Mouse (Mus musculus): ENCODE data around the gene Stx4a. TPM values are rescaled to one million over a fixed set of nuclear protein-coding genes. Genes with fewer than 3 reads are reported as not detected.

Stx4a gene
- total and polyA plus RNA-seq, 2 experiments from 2014 or later = 7.1 to 20.7 TPM

DNA sequence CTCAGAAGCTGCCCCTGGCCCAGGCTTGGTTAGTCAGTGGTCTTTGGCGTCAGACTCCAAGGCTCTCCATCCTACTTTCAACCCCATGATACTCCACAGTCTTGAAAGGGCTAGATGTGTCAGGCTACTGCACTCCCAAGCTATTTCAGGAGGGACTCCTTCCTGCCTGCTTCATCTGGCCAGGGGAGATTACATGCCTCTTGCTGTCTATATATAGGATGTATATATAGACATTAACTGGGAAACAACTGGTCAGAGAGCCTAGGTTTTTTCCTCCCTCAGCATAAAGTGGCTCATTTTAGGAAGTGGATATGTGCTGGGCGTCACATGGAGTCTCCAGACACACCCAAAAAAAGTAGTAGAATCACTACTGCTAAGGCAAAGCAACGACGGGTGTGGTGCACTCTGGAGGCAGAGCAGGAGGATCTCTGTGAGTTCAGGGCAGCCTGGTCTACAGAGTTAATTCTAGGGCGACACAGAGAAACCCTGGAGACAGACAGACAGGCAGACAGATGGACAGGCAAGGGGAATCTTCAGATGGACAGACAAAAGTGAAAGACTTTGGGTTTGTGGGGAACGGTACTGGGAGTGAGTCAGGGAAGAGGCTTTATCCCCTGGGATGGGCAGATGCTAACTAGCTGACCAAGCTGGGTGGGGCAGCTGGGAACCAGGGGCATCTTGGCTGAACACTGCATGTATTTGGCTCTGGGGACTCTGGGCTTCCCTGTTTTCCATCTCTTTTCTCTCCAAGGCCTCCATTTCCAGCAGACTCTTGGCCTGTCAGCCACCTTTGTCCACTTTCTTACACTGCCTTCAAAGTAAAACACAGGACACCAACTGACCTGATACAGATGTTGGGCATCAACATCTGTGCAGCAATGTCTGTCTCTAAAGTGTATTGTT, 26.1 kb downstream of the Stx4a start:
- no peak for ATAC-seq (ENCODE audit: low FRiP score)
- Histone ChIP-seq H3K27ac (ENCODE audit: low read depth, low read length) (no peak overlapping the region), H3K36me3 (ENCODE audit: insufficient read depth, low read length) (peaks cover 13% of the 10 kb centered on the region), H3K9ac (replicated peaks; ENCODE audit: low read length, poor library complexity, severe bottlenecking) (no peak overlapping the region), H3K4me1 (ENCODE audit: insufficient read depth, low read length) (no peaks in the 10 kb centered on the region), H3K9me3 (ENCODE audit: low read length) (no peaks in the 10 kb centered on the region), H3K4me2 (ENCODE audit: low read depth, low read length, poor library complexity, severe bottlenecking) (no peak overlapping the region), H3K4me3 (ENCODE audit: low read depth, low read length) (no peak overlapping the region), H3K27me3 (ENCODE audit: insufficient read depth, low read length) (no peaks in the 10 kb centered on the region)
- DNase-seq (ENCODE audit: low spot score) = no peak
- 69% methylated on average over 6 of the region's 6 CpGs for WGBS
- no peak for TF ChIP-seq CTCF (IDR thresholded peaks at IDR 0.05)

GRCm38 (mm10) chr7:127850906-127851305, 26.8 kb downstream of the Stx4a start:
- DNase-seq (ENCODE audit: low spot score) = no peak
- no peak overlapping the region for H3K4me3 ChIP-seq (ENCODE audit: low read depth, low read length)
- H3K4me1 ChIP-seq (ENCODE audit: insufficient read depth, low read length) = no peaks in the 10 kb centered on the region
- no peak overlapping the region for H3K9ac ChIP-seq (replicated peaks; ENCODE audit: low read length, poor library complexity, severe bottlenecking)
- no peak for ATAC-seq (ENCODE audit: low FRiP score)
- no peak overlapping the region for H3K27ac ChIP-seq (ENCODE audit: low read depth, low read length)
- WGBS = 72% methylated on average over 5 of the region's 5 CpGs
- peaks cover 13% of the 10 kb centered on the region for H3K36me3 ChIP-seq (ENCODE audit: insufficient read depth, low read length)
- no peak for TF ChIP-seq CTCF (IDR thresholded peaks at IDR 0.05)
- H3K4me2 ChIP-seq (ENCODE audit: low read depth, low read length, poor library complexity, severe bottlenecking) = no peak overlapping the region
- H3K27me3 ChIP-seq (ENCODE audit: insufficient read depth, low read length) = no peaks in the 10 kb centered on the region
- no peaks in the 10 kb centered on the region for H3K9me3 ChIP-seq (ENCODE audit: low read length)

DNA sequence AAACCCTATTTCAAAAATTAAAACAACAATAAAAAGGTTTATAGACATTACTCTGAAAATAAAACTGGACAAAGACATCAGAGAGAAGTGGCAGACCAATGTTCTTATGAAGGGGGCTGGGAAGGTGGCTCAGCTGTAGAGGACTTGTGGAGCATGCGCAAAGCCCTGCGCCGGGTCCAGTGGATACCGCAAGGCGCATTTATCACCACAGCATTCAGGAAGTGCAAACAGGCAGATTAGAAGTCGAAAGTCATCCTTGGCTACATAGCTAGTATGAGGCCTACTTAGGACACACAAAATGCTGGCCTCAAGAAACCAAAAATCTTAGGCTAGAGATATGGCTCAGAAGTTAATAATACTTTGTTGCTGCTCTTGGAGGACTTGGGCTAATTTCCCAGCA, 34.2 kb downstream of the Stx4a start:
- H3K9ac ChIP-seq (replicated peaks; ENCODE audit: low read length, poor library complexity, severe bottlenecking) = no peak overlapping the region
- WGBS = 93% methylated on average over 6 of the region's 6 CpGs
- H3K27me3 ChIP-seq (ENCODE audit: insufficient read depth, low read length) = no peaks in the 10 kb centered on the region
- no peak overlapping the region for H3K27ac ChIP-seq (ENCODE audit: low read depth, low read length)
- H3K9me3 ChIP-seq (ENCODE audit: low read length) = no peaks in the 10 kb centered on the region
- no peak for DNase-seq (ENCODE audit: low spot score)
- H3K4me3 ChIP-seq (ENCODE audit: low read depth, low read length) = no peak overlapping the region
- TF ChIP-seq CTCF (IDR thresholded peaks at IDR 0.05) = no peak
- no peak overlapping the region for H3K4me2 ChIP-seq (ENCODE audit: low read depth, low read length, poor library complexity, severe bottlenecking)
- H3K36me3 ChIP-seq (ENCODE audit: insufficient read depth, low read length) = no peaks in the 10 kb centered on the region
- H3K4me1 ChIP-seq (ENCODE audit: insufficient read depth, low read length) = no peaks in the 10 kb centered on the region
- ATAC-seq (ENCODE audit: low FRiP score) = no peak

DNA sequence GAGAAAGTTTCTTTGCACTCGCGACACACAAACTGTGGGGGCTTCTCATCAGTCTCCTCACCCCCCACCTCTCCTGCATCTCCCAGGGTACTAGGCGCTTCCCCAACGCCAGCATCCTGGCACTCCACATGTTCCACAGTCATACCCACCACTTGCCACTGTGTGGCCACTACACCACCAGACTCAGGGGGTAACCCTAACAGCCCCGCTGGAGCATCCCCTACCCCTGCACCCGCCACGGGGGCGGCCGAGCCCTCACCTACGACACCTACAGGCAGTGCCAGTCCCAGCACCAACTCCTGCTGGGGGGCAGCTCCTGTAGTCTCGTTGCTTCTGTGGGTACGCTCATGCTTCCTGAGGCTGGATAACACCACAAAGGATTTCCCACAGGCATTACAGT, 42.3 kb downstream of the Stx4a start:
- H3K9ac ChIP-seq (replicated peaks; ENCODE audit: low read length, poor library complexity, severe bottlenecking) = no peak overlapping the region
- no peak overlapping the region for H3K27ac ChIP-seq (ENCODE audit: low read depth, low read length)
- WGBS = 95% methylated on average over 11 of the region's 12 CpGs
- no peaks in the 10 kb centered on the region for H3K27me3 ChIP-seq (ENCODE audit: insufficient read depth, low read length)
- no peaks in the 10 kb centered on the region for H3K9me3 ChIP-seq (ENCODE audit: low read length)
- H3K4me3 ChIP-seq (ENCODE audit: low read depth, low read length) = no peak overlapping the region
- no peak overlapping the region for H3K4me2 ChIP-seq (ENCODE audit: low read depth, low read length, poor library complexity, severe bottlenecking)
- ATAC-seq (ENCODE audit: low FRiP score) (no peak), DNase-seq (ENCODE audit: low spot score) (no peak)
- no peak for TF ChIP-seq CTCF (IDR thresholded peaks at IDR 0.05)
- H3K36me3 ChIP-seq (ENCODE audit: insufficient read depth, low read length) = peaks cover 36% of the 10 kb centered on the region
- H3K4me1 ChIP-seq (ENCODE audit: insufficient read depth, low read length) = no peaks in the 10 kb centered on the region

DNA sequence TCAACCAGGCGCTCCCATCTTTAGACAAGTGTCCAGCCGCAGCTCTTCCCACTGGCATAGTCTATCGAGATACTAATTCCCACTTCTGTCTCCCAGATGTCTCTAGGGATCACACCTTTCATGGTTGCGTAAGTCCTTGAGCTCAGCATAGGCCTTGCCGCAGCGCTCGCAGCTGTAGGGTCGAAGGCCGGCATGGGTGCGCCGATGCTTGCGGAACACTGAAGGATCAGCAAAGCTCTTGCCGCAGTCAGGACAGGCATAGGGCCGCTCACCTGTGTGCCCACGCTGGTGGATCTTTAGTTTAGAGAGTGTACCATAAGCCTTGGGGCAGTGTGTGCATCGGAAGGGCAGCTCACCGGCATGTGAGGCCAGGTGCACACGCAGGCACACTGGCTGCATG, 43.5 kb downstream of the Stx4a start:
- Histone ChIP-seq H3K27ac (ENCODE audit: low read depth, low read length) (no peak overlapping the region), H3K9ac (replicated peaks; ENCODE audit: low read length, poor library complexity, severe bottlenecking) (no peak overlapping the region), H3K4me3 (ENCODE audit: low read depth, low read length) (no peak overlapping the region), H3K36me3 (ENCODE audit: insufficient read depth, low read length) (peaks cover 36% of the 10 kb centered on the region), H3K27me3 (ENCODE audit: insufficient read depth, low read length) (no peaks in the 10 kb centered on the region), H3K4me1 (ENCODE audit: insufficient read depth, low read length) (no peaks in the 10 kb centered on the region), H3K9me3 (ENCODE audit: low read length) (no peaks in the 10 kb centered on the region), H3K4me2 (ENCODE audit: low read depth, low read length, poor library complexity, severe bottlenecking) (no peak overlapping the region)
- ATAC-seq (ENCODE audit: low FRiP score) (no peak), DNase-seq (ENCODE audit: low spot score) (no peak)
- no peak for TF ChIP-seq CTCF (IDR thresholded peaks at IDR 0.05)
- 96% methylated on average over 18 of the region's 18 CpGs for WGBS

- H3K4me1 ChIP-seq (ENCODE audit: insufficient read depth, low read length) = 0 out of 2 replicates have a peak, but pooled peaks cover 9% of the 10 kb centered on the region
- DNase-seq (ENCODE audit: low spot score) (peak; percentile 32), ATAC-seq (ENCODE audit: low FRiP score) (no peak)
- H3K9me3 ChIP-seq (ENCODE audit: low read length) = no peaks in the 10 kb centered on the region
- TF ChIP-seq CTCF (IDR thresholded peaks at IDR 0.05) = no peak
- no peak overlapping the region for H3K9ac ChIP-seq (replicated peaks; ENCODE audit: low read length, poor library complexity, severe bottlenecking)
- H3K27ac ChIP-seq (ENCODE audit: low read depth, low read length) = no peak overlapping the region
- peaks cover 36% of the 10 kb centered on the region for H3K36me3 ChIP-seq (ENCODE audit: insufficient read depth, low read length)
- H3K4me3 ChIP-seq (ENCODE audit: low read depth, low read length) = no peak overlapping the region
- 35% methylated on average over 3 of the region's 3 CpGs for WGBS
- H3K4me2 ChIP-seq (ENCODE audit: low read depth, low read length, poor library complexity, severe bottlenecking) = no peak overlapping the region
- no peaks in the 10 kb centered on the region for H3K27me3 ChIP-seq (ENCODE audit: insufficient read depth, low read length)
Measured at GRCm38 (mm10) chr7:127869149-127869810, 45.2 kb downstream of the Stx4a start.
